Mouse (Mus musculus) MEL (cell line): ENCODE measurements around the gene Ust. TPM values are rescaled to one million over a fixed set of nuclear protein-coding genes. Genes with fewer than 3 reads are reported as not detected.

Source experiments
- DNase-seq: peaks from one replicate; pipeline ENCODE4 v3.0.0; 2011; ENCODE audit warnings: low read depth, low spot score
- H3K27ac ChIP-seq: 2 replicates; pipeline ENCODE4 v1.5.1; 2012; ENCODE audit warnings: low read depth, mild to moderate bottlenecking, control low read depth, low read length, moderate library complexity; ENCODE audit not compliant: control insufficient read depth
- H3K27me3 ChIP-seq, 2 experiments: fragments of 150-350 bp in 1 of 2; sonication (generic) in 1 of 2; 2 replicates each; pipeline ENCODE4 v1.6.1; 2012; ENCODE audit warnings: low read length in 2 of 2, mild to moderate bottlenecking in 2 of 2, improper control_type of control experiment in 1 of 2, moderate library complexity in 1 of 2; ENCODE audit not compliant: insufficient read depth in 2 of 2, control insufficient read depth in 1 of 2
- H3K36me3 ChIP-seq, 2 experiments: 2 replicates each; pipeline ENCODE4 v1.6.1; 2012 to 2014; ENCODE audit warnings: low read length in 2 of 2, improper control_type of control experiment in 1 of 2, inconsistent platforms in 1 of 2, mild to moderate bottlenecking in 1 of 2; ENCODE audit not compliant: insufficient read depth in 2 of 2, control insufficient read depth in 1 of 2
- H3K4me1 ChIP-seq, 2 experiments: fragments of 150-350 bp in 1 of 2; sonication (generic) in 1 of 2; 2 replicates each; pipeline ENCODE4 v1.6.1; 2012; ENCODE audit warnings: low read length in 2 of 2, improper control_type of control experiment in 1 of 2, mild to moderate bottlenecking in 1 of 2; ENCODE audit not compliant: insufficient read depth in 2 of 2, control insufficient read depth in 1 of 2
- H3K4me3 ChIP-seq, 2 experiments: fragments of 150-350 bp in 1 of 2; sonication (generic) in 1 of 2; 2 replicates each; pipeline ENCODE4 v1.5.1; 2012; ENCODE audit warnings: low read depth in 2 of 2, low read length in 2 of 2, mild to moderate bottlenecking in 2 of 2, moderate library complexity in 2 of 2, control low read depth in 1 of 2, improper control_type of control experiment in 1 of 2; ENCODE audit not compliant: control insufficient read depth in 1 of 2, insufficient read depth in 1 of 2
- H3K79me2 ChIP-seq: 2 replicates; pipeline ENCODE4 v1.6.1; 2012; ENCODE audit warnings: mild to moderate bottlenecking, low read length, moderate library complexity; ENCODE audit not compliant: control insufficient read depth, poor library complexity, insufficient read depth
- H3K9ac ChIP-seq: 2 replicates; pipeline ENCODE4 v1.6.1; 2012; ENCODE audit warnings: low read depth, mild to moderate bottlenecking, control low read depth, low read length, moderate library complexity; ENCODE audit not compliant: control insufficient read depth, poor library complexity, severe bottlenecking
- H3K9me3 ChIP-seq: fragments of 150-350 bp; sonication (generic); replicated peaks from 2 replicates; pipeline ENCODE4 v1.6.1; 2012; ENCODE audit warnings: mild to moderate bottlenecking, low read length, improper control_type of control experiment, moderate library complexity; ENCODE audit not compliant: insufficient read depth
- CHD1 ChIP-seq: IDR thresholded peaks from 2 replicates; pipeline ENCODE4 v1.6.1; 2012; ENCODE audit warnings: low read depth, mild to moderate bottlenecking, inconsistent platforms, low read length, improper control_type of control experiment
- ELF1 ChIP-seq: IDR thresholded peaks from 2 replicates; pipeline ENCODE4 v1.6.1; 2014; ENCODE audit warnings: low read depth, mild to moderate bottlenecking, inconsistent platforms, low read length, improper control_type of control experiment, moderate library complexity
- JUND ChIP-seq: IDR thresholded peaks from 2 replicates; pipeline ENCODE4 v1.6.1; 2011; ENCODE audit warnings: low read depth, mild to moderate bottlenecking, improper control_type of control experiment, low read length
- KAT2A ChIP-seq: conservative IDR thresholded peaks from 2 replicates; pipeline ENCODE4 v1.6.1; 2012; ENCODE audit warnings: low read depth, low read length, improper control_type of control experiment, inconsistent platforms
- MEF2A ChIP-seq: IDR thresholded peaks from 2 replicates; pipeline ENCODE4 v1.6.1; 2014; ENCODE audit warnings: low read depth, mild to moderate bottlenecking, inconsistent platforms, low read length, improper control_type of control experiment; ENCODE audit not compliant: poor library complexity, insufficient replicate concordance, severe bottlenecking; ENCODE audit errors: extremely low read depth
- MXI1 ChIP-seq: IDR thresholded peaks from 2 replicates; pipeline ENCODE4 v1.6.1; 2011; ENCODE audit warnings: mild to moderate bottlenecking, low read depth, low read length, improper control_type of control experiment
- MYB ChIP-seq: IDR thresholded peaks from 2 replicates; pipeline ENCODE4 v1.6.1; 2011; ENCODE audit warnings: mild to moderate bottlenecking, low read depth, low read length, improper control_type of control experiment
- MYC ChIP-seq: IDR thresholded peaks from 2 replicates; pipeline ENCODE4 v1.6.1; 2011; ENCODE audit warnings: low read depth, mild to moderate bottlenecking, low read length, improper control_type of control experiment, moderate library complexity
- POLR2A ChIP-seq, 2 experiments: IDR thresholded peaks; 2 replicates each; pipeline ENCODE4 v1.6.1; 2011 to 2012; ENCODE audit warnings: low read length in 2 of 2, mild to moderate bottlenecking in 2 of 2, control low read depth in 1 of 2, improper control_type of control experiment in 1 of 2, low read depth in 1 of 2, moderate library complexity in 1 of 2; ENCODE audit not compliant: control insufficient read depth in 1 of 2, insufficient read depth in 1 of 2, poor library complexity in 1 of 2
- POLR2AphosphoS2 ChIP-seq: IDR thresholded peaks from 2 replicates; pipeline ENCODE4 v1.6.1; 2011; ENCODE audit warnings: low read length, improper control_type of control experiment
- POLR2AphosphoS5 ChIP-seq: IDR thresholded peaks from 2 replicates; pipeline ENCODE4 v1.6.1; 2012; ENCODE audit warnings: low read depth, borderline replicate concordance, mild to moderate bottlenecking, inconsistent platforms, low read length, moderate library complexity, mixed read lengths
- SIN3A ChIP-seq: IDR thresholded peaks from 2 replicates; pipeline ENCODE4 v1.6.1; 2012; ENCODE audit warnings: low read length, improper control_type of control experiment, inconsistent platforms
- TBP ChIP-seq: IDR thresholded peaks from 2 replicates; pipeline ENCODE4 v1.8.0; 2011; ENCODE audit warnings: low read depth, low read length, improper control_type of control experiment
- UBTF ChIP-seq: IDR thresholded peaks from 2 replicates; pipeline ENCODE4 v1.6.1; 2012; ENCODE audit warnings: low read depth, mild to moderate bottlenecking, inconsistent platforms, low read length, improper control_type of control experiment, moderate library complexity, borderline replicate concordance; ENCODE audit not compliant: insufficient read depth
- ZC3H11A ChIP-seq: IDR thresholded peaks from 2 replicates; pipeline ENCODE4 v1.6.1; 2012; ENCODE audit warnings: low read depth, mild to moderate bottlenecking, inconsistent platforms, low read length, improper control_type of control experiment
- ZMIZ1 ChIP-seq: IDR thresholded peaks from 2 replicates; pipeline ENCODE4 v1.6.1; 2012; ENCODE audit warnings: low read depth, mild to moderate bottlenecking, inconsistent platforms, low read length, improper control_type of control experiment, moderate library complexity
- ZNF384 ChIP-seq: IDR thresholded peaks from 2 replicates; pipeline ENCODE4 v1.6.1; 2012; ENCODE audit warnings: low read depth, mild to moderate bottlenecking, inconsistent platforms, low read length, improper control_type of control experiment
- polyA plus RNA-seq, 2 experiments: library from polyadenylated mRNA; stranded (reverse) in 1 of 2; unstranded in 1 of 2; fragments of >175 nt in 1 of 2; fragments of >200 nt in 1 of 2; gene quantifications; 2 replicates each; pipeline versions ENCODE4 v1.2.1 to v1.2.4; 2012; ENCODE audit warnings: low replicate concordance in 2 of 2, low read depth in 1 of 2; ENCODE audit not compliant: insufficient read length in 2 of 2, insufficient read depth in 1 of 2, missing spikeins in 1 of 2
- total RNA-seq: library from RNA; depleted of rRNA; stranded (reverse); fragments of 300-350 nt; gene quantifications from 2 replicates; pipeline ENCODE4 v1.2.3, GENCODE M21; 2012

Ust gene
- total and polyA plus RNA-seq, 3 experiments, result not detected

DNA sequence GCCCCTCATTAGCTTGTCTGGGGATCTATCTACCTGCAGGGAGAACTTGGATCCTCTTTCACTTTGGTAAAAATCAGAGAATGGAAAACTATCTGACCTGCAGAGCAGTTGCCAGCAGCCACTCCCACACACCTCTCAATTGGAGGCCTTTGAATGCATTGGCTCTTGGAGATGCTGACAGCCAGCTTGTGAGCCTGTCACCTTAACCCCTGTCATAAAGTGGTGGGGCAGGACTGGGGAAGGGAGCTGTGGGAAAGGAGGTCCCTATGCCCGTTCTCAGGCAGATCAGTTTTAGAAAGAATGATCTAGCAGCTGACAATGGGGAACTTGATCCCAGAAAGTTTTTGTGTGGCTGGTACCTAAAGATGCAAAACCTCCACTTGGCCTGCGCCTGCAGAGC, 31.2 kb downstream of the Ust start:
- H3K4me1 ChIP-seq, result no peaks in the 10 kb centered on the region
- TF ChIP-seq POLR2AphosphoS5, result no peak
- TF ChIP-seq POLR2AphosphoS2, result no peak
- no peak for TF ChIP-seq SIN3A
- TF ChIP-seq KAT2A, result no peak
- no peak for TF ChIP-seq MEF2A
- TF ChIP-seq ELF1, result no peak
- TF ChIP-seq MXI1, result no peak
- H3K27me3 ChIP-seq, result no peaks in the 10 kb centered on the region
- H3K4me3 ChIP-seq, result no peak overlapping the region
- H3K9me3 ChIP-seq, result no peaks in the 10 kb centered on the region
- no peak overlapping the region for H3K9ac ChIP-seq
- H3K79me2 ChIP-seq, result no peaks in the 10 kb centered on the region
- no peak overlapping the region for H3K27ac ChIP-seq
- no peaks in the 10 kb centered on the region for H3K36me3 ChIP-seq
- DNase-seq, result no peak

DNA sequence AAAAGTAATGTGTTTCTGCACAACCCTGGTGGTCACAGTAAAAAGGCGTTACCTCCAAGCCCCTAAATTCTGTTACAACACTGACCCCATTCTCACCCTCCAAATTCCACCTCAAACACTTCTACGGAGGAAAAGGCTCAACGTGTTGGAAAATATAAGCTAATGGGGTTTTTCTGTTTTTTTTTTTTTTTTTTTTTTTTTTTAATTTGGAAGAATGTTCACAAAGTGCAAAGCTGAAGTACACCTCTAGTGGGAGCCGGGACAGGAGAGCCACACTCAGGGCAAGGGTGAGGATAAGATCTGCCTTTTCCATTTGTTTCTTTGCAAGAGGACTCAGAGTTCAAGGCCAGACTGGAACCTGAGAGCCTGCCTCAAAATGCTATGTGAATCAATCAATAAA, 34.1 kb downstream of the Ust start:
- TF ChIP-seq MYB (no peak), SIN3A (no peak), CHD1 (no peak), ZNF384 (no peak), TBP (no peak), ZC3H11A (no peak), ZMIZ1 (no peak), MYC (no peak), POLR2AphosphoS5 (no peak), JUND (no peak), POLR2A (IDR thresholded peaks at IDR 0.05; ENCODE audit: control insufficient read depth in 1 of 2, insufficient read depth in 1 of 2, low read depth in 1 of 2, low read length in 2 of 2, poor library complexity in 1 of 2) (no peak), UBTF (no peak)

More for the DNA sequence above, 34.1 kb downstream of the Ust start:
- H3K9ac ChIP-seq, result no peak overlapping the region
- H3K27ac ChIP-seq, result no peak overlapping the region
- no peaks in the 10 kb centered on the region for H3K4me1 ChIP-seq
- H3K79me2 ChIP-seq, result no peaks in the 10 kb centered on the region
- no peaks in the 10 kb centered on the region for H3K9me3 ChIP-seq
- H3K27me3 ChIP-seq, result no peaks in the 10 kb centered on the region
- no peak for DNase-seq
- no peak overlapping the region for H3K4me3 ChIP-seq
- no peaks in the 10 kb centered on the region for H3K36me3 ChIP-seq
